Mouse (Mus musculus) embryonic facial prominence, embryonic 11.5 days (tissue): Measurements from ENCODE around the gene Olfr558. TPM values are rescaled to one million over a fixed set of nuclear protein-coding genes. Genes with fewer than 3 reads are reported as not detected.

Source experiments
- ATAC-seq: fragments of 200-750 bp; cut with Nextera tagmentation; replicated peaks from 2 replicates; pipeline ENCODE4 v1.8.0; 2017; ENCODE audit warnings: low read depth; ENCODE audit not compliant: insufficient number of reproducible peaks, low FRiP score, low TSS enrichment
- DNase-seq: peaks from one replicate; pipeline ENCODE4 v3.0.0-alpha.2; 2015; ENCODE audit warnings: low spot score
- H3K27ac ChIP-seq: fragments of 300-500 bp; sonication (generic); replicated peaks from 2 replicates; pipeline ENCODE4 v1.5.1; 2014; ENCODE audit warnings: mild to moderate bottlenecking, low read depth, low read length, control low read depth
- H3K27me3 ChIP-seq: fragments of 300-500 bp; sonication (generic); 2 replicates; pipeline ENCODE4 v1.6.1; 2014; ENCODE audit warnings: mild to moderate bottlenecking, low read length, moderate library complexity, mixed read lengths; ENCODE audit not compliant: control insufficient read depth, insufficient read depth
- H3K36me3 ChIP-seq: fragments of 300-500 bp; sonication (generic); replicated peaks from 2 replicates; pipeline ENCODE4 v1.6.1; 2014; ENCODE audit warnings: low read depth, mild to moderate bottlenecking, low read length, moderate library complexity, mixed read lengths; ENCODE audit not compliant: control insufficient read depth, insufficient read depth
- H3K4me1 ChIP-seq: fragments of 300-500 bp; sonication (generic); 2 replicates; pipeline ENCODE4 v1.6.1; 2014; ENCODE audit warnings: low read length, mixed read lengths; ENCODE audit not compliant: control insufficient read depth, insufficient read depth
- H3K4me2 ChIP-seq: fragments of 300-500 bp; sonication (generic); 2 replicates; pipeline ENCODE4 v1.6.1; 2014; ENCODE audit warnings: low read depth, mild to moderate bottlenecking, control low read depth, low read length, moderate library complexity
- H3K4me3 ChIP-seq: fragments of 300-500 bp; sonication (generic); 2 replicates; pipeline ENCODE4 v1.5.1; 2014; ENCODE audit warnings: low read depth, low read length, control low read depth
- H3K9ac ChIP-seq: fragments of 300-500 bp; sonication (generic); replicated peaks from 2 replicates; pipeline ENCODE4 v1.6.1; 2014; ENCODE audit warnings: mild to moderate bottlenecking, control low read depth, low read length
- H3K9me3 ChIP-seq: fragments of 300-500 bp; sonication (generic); replicated peaks from 2 replicates; pipeline ENCODE4 v1.6.1; 2016; ENCODE audit warnings: mild to moderate bottlenecking, low read length, inconsistent platforms, mixed read lengths; ENCODE audit not compliant: control insufficient read depth
- WGBS: fragments of 180-500 bp; shearing (Covaris S2); extraction: QIAGEN DNeasy Blood & Tissue Kit; methylation state at CpG from one replicate; pipeline ENCODE4 v1.1.7; 2014; 5-methylcytosine and 5-hydroxymethylcytosine counted together
- polyA plus RNA-seq: library from polyadenylated mRNA; unstranded; fragments of >200 nt; fragmentation: Nextera tagmentation; extraction: Ambion mirVana; gene quantifications from 2 replicates; pipeline ENCODE4 v1.2.1, GENCODE M21; 2014

Olfr558 gene
- 0.24 TPM in 1 of 2 replicates, not detected in the other for polyA plus RNA-seq

DNA sequence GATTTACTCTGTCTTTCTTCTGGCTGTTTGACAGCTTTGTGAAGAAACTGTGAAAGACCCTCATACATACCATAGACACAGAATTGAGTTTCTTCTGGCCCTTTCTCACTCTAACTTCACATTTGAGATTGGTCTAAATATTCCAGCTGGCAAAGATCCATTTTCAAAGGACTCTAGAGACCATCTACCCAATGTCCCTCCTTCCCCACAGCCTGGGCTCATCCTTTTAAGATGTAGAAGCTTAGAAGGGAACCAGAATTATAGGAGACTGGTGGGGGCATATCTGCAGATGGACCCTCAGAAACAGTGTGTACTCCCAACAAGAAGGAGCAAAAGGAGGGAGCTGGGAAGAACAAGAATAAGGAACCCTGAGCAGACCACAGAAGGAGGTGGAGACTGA, at the start of gene Olfr558:
TSS of gene Olfr558 (plus strand) at position 301 of the 400 bp plus-strand sequence.
- Histone ChIP-seq H3K9me3 (no peaks in the 10 kb centered on the region), H3K9ac (no peak within 1 kb of the TSS), H3K27ac (no peak within 1 kb of the TSS), H3K4me1 (no peaks in the 10 kb centered on the region), H3K4me2 (no peak within 1 kb of the TSS), H3K36me3 (no peaks in the 10 kb centered on the region), H3K4me3 (no peak within 1 kb of the TSS), H3K27me3 (no peaks in the 10 kb centered on the region)
- DNase-seq (no peak), ATAC-seq (no peak)

DNA sequence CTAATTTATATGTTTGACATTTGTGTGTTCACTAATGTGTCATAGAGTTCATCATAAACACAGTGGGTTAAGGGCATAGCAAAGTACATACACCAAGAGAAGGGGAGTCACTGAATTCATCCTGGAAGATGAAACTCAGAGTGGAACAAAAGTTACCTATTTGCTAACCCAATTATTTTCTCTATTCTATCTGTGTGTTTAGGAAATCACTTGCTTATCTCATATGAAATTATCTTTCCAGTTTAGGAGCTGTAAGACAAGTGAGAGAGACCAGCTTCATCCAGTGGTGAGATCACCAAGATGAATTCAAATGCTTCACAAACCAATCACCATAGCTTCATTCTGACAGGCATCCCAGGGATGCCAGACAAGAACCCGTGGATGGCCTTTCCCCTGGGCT, 43.5 kb upstream of the Olfr558 start, which contains the start of gene Olfr555:
TSS of gene Olfr555 (plus strand) at position 301 of the 400 bp plus-strand sequence.
- H3K9ac ChIP-seq: no peak within 1 kb of the TSS
- H3K27me3 ChIP-seq: no peaks in the 10 kb centered on the region
- H3K4me1 ChIP-seq: no peaks in the 10 kb centered on the region
- H3K4me3 ChIP-seq: no peak within 1 kb of the TSS
- H3K4me2 ChIP-seq: no peak within 1 kb of the TSS
- no peak for DNase-seq
- H3K36me3 ChIP-seq: no peaks in the 10 kb centered on the region
- H3K9me3 ChIP-seq: no peaks in the 10 kb centered on the region
- H3K27ac ChIP-seq: no peak within 1 kb of the TSS
- no peak for ATAC-seq
- WGBS: 85% methylated on average over 1 of the region's 1 CpGs

DNA sequence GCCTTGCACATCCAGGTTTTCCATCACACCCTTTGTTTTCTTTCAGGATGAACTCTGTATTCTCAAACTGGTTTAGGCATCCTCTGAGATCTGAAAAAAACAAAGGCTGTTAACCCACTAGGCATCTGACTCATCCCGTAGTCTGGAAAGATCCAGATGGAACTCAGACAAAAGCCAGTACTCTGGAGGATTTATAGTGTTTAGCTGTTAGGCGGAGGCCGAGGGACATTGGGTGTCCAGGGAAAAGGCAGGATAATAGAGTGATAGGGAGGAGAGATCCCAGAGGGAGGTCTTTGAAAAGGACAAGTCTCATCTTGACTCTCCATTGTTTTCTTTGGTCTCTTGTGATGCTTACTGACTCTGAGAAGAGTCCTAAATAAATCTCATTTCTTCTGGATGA, 37.4 kb upstream of the Olfr558 start, which contains the start of gene Olfr556:
TSS of gene Olfr556 (plus strand) at position 301 of the 400 bp plus-strand sequence.
- WGBS: 69% methylated on average over 3 of the region's 3 CpGs

DNA sequence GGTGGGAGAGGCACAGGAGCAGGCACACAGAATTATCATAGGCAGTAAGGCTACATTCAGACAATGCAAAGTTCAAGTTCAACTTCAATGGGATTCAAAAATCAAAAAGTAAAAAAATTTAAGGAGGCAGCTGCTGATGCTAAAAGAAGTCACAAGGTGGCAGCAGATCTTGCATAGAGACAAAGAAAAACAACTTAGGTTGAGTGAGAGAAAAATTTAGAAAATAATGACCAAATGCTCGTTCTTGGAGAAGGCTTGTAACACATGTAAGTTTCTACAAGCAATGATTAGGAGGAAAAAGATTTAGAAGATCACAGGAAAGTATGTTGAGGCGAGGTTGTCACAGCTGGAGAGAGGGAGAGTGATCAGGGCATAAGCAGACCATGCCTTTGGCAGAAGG, 36.6 kb upstream of the Olfr558 start:
- Histone ChIP-seq H3K9me3 (no peaks in the 10 kb centered on the region), H3K4me1 (no peaks in the 10 kb centered on the region), H3K27me3 (no peaks in the 10 kb centered on the region), H3K4me2 (no peak overlapping the region), H3K27ac (no peak overlapping the region), H3K36me3 (no peaks in the 10 kb centered on the region), H3K9ac (no peak overlapping the region), H3K4me3 (no peak overlapping the region)
- peak; percentile 64 for DNase-seq
- no peak for ATAC-seq
- WGBS: 48% methylated on average over 2 of the region's 2 CpGs

More for the DNA sequence above, 37.4 kb upstream of the Olfr558 start, which contains the start of gene Olfr556:
- Histone ChIP-seq H3K4me2 (no peak within 1 kb of the TSS), H3K9ac (no peak within 1 kb of the TSS), H3K4me3 (no peak within 1 kb of the TSS), H3K27ac (no peak within 1 kb of the TSS), H3K9me3 (no peaks in the 10 kb centered on the region), H3K27me3 (no peaks in the 10 kb centered on the region), H3K36me3 (no peaks in the 10 kb centered on the region), H3K4me1 (no peaks in the 10 kb centered on the region)
- no peak for ATAC-seq
- no peak for DNase-seq

DNA sequence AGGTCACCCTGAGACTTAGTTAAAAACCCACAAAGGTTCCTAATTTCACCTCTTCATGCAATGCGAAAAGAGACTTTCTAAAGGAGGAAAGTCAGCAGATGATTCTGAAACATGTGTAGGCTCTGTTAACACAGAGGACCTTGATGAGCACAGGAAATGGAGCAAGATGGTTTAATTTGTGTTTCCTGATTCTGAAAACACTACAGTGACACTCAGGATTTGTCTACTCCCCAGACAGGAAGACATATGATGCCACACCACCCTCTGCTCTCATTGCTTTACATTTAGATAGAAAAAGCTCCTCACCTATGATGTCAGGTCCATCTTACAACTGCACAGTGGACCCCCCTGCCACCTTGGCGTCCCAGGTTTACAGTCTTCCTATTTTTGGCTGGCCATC, 25.8 kb upstream of the Olfr558 start:
- no peak overlapping the region for H3K4me2 ChIP-seq
- H3K27me3 ChIP-seq: no peaks in the 10 kb centered on the region
- no peak for DNase-seq
- H3K36me3 ChIP-seq: no peaks in the 10 kb centered on the region
- 80% methylated on average over 2 of the region's 2 CpGs for WGBS
- ATAC-seq: no peak
- H3K27ac ChIP-seq: no peak overlapping the region
- no peaks in the 10 kb centered on the region for H3K4me1 ChIP-seq
- H3K9me3 ChIP-seq: no peaks in the 10 kb centered on the region
- H3K9ac ChIP-seq: no peak overlapping the region
- H3K4me3 ChIP-seq: no peak overlapping the region

DNA sequence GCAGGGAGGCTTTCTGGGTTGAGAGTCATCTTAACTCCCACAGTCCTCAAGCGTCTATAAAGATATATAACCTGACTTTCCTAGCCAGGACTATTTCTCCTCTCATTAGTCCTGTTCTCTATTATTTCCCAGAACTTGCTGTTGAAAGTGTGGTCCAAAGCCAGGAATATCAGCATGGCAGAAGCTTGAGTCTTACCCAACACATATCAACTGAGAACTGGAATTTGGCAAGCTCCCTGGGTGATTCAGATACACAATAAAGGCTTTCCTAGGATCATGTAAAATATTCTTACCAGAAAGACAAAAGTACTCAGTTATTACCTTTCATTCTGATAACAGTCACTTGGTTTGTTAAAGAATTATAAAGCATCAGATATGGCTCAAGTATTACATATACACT, 20.1 kb upstream of the Olfr558 start:
- DNase-seq: no peak
- WGBS: 89% methylated on average over 1 of the region's 1 CpGs

DNA sequence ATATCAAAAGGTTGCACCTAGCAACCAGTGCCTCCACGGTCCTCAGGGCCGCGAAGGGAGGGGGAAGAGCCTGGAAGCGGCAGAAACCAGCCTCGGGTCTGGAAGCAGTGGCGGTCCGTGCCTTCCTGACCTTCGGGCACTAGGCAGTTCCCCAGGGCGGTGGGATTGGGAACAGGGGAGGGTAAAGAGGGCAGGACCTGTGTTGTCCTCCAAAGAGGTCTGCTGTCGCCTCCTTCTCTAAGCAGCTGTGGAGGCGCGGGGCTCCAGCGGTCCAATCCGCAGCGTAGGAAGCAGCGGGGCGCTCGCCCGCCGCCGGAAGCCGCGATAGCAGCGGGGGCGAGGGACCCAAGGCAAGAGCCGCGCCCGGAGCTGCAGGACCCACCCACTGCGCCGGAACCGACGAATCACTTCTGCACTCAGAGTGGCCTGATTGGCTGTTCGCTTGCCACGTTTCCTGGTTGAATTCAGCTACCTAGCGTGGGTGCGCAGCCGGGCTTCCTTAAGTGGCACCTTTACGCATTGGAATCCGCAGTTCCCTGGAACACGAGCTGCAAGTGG, 15.0 kb upstream of the Olfr558 start, which contains the start of gene Trim68:
TSS of gene Trim68 (minus strand) at position 384 of the 558 bp plus-strand sequence.
- H3K4me2 ChIP-seq: peak within 1 kb of the TSS; percentile 59
- ATAC-seq: peak; percentile 99
- H3K27me3 ChIP-seq: no peaks in the 10 kb centered on the region
- H3K4me1 ChIP-seq: no peaks in the 10 kb centered on the region
- H3K9me3 ChIP-seq: no peaks in the 10 kb centered on the region
- H3K36me3 ChIP-seq: no peaks in the 10 kb centered on the region
- no peak within 1 kb of the TSS for H3K27ac ChIP-seq
- H3K9ac ChIP-seq: peak within 1 kb of the TSS; percentile 55
- H3K4me3 ChIP-seq: peak within 1 kb of the TSS; percentile 41
- peak; percentile 96 for DNase-seq
- under 1% methylated on average over 40 of the region's 40 CpGs for WGBS

More for the DNA sequence above, 20.1 kb upstream of the Olfr558 start:
- no peaks in the 10 kb centered on the region for H3K4me1 ChIP-seq
- no peak overlapping the region for H3K9ac ChIP-seq
- no peaks in the 10 kb centered on the region for H3K27me3 ChIP-seq
- H3K9me3 ChIP-seq: no peaks in the 10 kb centered on the region
- ATAC-seq: no peak
- H3K4me3 ChIP-seq: no peak overlapping the region
- H3K36me3 ChIP-seq: no peaks in the 10 kb centered on the region
- no peak overlapping the region for H3K27ac ChIP-seq
- H3K4me2 ChIP-seq: no peak overlapping the region

DNA sequence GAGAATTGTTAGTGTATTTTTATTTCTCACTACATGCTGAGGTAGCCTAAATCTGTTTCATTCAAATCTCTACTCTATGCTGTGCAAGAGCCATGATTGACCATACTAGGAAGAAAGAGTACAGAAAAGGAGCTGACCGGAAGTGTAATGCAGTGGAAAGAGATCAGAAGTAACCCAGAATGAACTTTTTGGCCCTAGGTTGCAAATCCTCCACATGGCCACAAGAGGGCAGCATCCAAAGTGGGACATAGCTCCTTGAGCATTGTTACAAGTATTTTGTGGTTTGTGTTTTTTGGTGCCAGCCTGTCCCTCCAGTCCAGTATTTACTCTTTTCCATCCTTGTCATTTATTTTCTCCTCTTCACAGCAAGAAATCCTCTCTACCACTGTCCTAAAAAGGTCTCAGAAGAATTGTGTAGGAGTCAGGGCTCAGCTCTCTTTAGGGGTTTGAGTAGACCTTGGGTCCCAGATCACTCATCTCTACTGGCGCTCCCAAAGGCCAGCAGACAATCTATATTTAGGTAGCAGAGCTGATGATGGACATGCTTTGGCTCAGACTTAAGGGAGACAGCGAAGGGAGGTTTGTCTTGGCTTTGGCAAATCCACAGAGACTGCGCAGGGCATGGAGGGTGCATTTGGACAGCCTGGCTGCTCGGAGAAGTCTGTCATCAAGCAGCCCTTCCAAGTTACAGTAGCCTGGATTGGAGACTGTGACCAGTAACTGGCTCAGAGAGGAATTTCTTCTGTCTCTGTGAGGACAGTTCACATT, 6.5 kb upstream of the Olfr558 start, which contains the start of gene Olfr557:
TSS of gene Olfr557 (plus strand) at position 553 of the 768 bp plus-strand sequence.
- no peak within 1 kb of the TSS for H3K4me3 ChIP-seq
- WGBS: 74% methylated on average over 5 of the region's 5 CpGs
- no peaks in the 10 kb centered on the region for H3K4me1 ChIP-seq
- ATAC-seq: no peak
- H3K36me3 ChIP-seq: no peaks in the 10 kb centered on the region
- no peaks in the 10 kb centered on the region for H3K27me3 ChIP-seq
- no peaks in the 10 kb centered on the region for H3K9me3 ChIP-seq
- H3K27ac ChIP-seq: no peak within 1 kb of the TSS
- DNase-seq: peak; percentile 65
- H3K4me2 ChIP-seq: no peak within 1 kb of the TSS
- no peak within 1 kb of the TSS for H3K9ac ChIP-seq
